Mouse (Mus musculus): ENCODE data around the gene Acot7. TPM values are rescaled to one million over a fixed set of nuclear protein-coding genes. Genes with fewer than 3 reads are reported as not detected.

The Acot7 gene
- polyA plus RNA-seq, 1 experiment, result 0.51 TPM

GRCm38 (mm10) chr4:152209623-152210022, 31.7 kb downstream of the Acot7 start:
- no peak overlapping the region for H3K4me3 ChIP-seq (replicated peaks)
- H3K36me3 ChIP-seq (ENCODE audit: control insufficient read depth), result no peaks in the 10 kb centered on the region
- no peaks in the 10 kb centered on the region for H3K27me3 ChIP-seq (ENCODE audit: control insufficient read depth)
- no peak for TF ChIP-seq TAL1 (IDR thresholded peaks at IDR 0.05; ENCODE audit: low read length)
- no peak for TF ChIP-seq GATA1 (IDR thresholded peaks at IDR 0.05; ENCODE audit: low read length)
- H3K4me1 ChIP-seq (ENCODE audit: control insufficient read depth), result peaks cover 16% of the 10 kb centered on the region
- no peaks in the 10 kb centered on the region for H3K9me3 ChIP-seq (ENCODE audit: control insufficient read depth, low read length)

DNA sequence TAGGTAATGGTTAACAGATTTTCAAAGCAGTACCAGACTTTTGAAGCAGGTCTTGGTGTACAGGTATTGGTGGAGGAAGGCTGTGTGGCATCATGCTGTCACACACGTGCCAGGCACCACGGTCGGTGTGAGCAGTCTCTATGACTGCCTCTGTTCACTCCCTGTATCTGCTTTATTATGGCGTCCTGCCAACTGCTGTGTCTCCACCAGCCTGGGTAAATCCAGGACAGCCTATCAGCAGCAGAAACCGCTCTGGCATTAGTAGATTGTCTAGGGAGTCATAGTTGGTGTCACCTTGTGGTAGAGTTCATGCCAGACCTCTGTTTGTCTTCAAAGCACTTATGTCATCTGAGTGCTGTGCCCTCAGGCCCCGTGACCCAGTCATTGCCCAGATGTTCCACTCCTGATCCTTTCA, 34.2 kb downstream of the Acot7 start:
- Histone ChIP-seq H3K36me3 (ENCODE audit: control insufficient read depth) (no peaks in the 10 kb centered on the region), H3K27me3 (ENCODE audit: control insufficient read depth) (no peaks in the 10 kb centered on the region), H3K9me3 (ENCODE audit: control insufficient read depth, low read length) (no peaks in the 10 kb centered on the region), H3K4me3 (replicated peaks) (no peak overlapping the region), H3K4me1 (ENCODE audit: control insufficient read depth) (peaks cover 8% of the 10 kb centered on the region)
- no peak for TF ChIP-seq GATA1 (IDR thresholded peaks at IDR 0.05; ENCODE audit: low read length)
- TF ChIP-seq TAL1 (IDR thresholded peaks at IDR 0.05; ENCODE audit: low read length), result no peak

DNA sequence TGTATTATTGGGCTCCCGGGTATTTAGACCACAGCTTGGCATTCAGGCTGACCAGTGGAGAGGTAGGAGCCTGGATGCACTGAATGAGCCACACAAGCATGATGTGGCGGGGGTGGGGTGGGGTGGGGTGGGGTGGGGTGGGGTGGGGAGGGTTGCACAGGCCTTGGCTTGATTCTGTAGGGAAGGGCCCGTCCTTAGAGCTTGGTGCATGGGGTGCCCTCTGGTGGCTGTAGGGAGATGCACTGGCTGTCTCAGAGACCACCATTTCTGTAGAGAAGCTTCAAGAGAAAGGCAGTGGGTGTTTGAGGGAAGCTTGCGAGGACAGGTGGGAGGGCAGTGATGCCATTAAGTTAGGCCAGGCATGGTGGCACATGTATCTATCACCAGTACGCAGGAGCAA, 34.6 kb downstream of the Acot7 start:
- TF ChIP-seq TAL1 (IDR thresholded peaks at IDR 0.05; ENCODE audit: low read length) (no peak), GATA1 (IDR thresholded peaks at IDR 0.05; ENCODE audit: low read length) (no peak)
- Histone ChIP-seq H3K27me3 (ENCODE audit: control insufficient read depth) (no peaks in the 10 kb centered on the region), H3K4me1 (ENCODE audit: control insufficient read depth) (peaks cover 8% of the 10 kb centered on the region), H3K4me3 (replicated peaks) (no peak overlapping the region), H3K9me3 (ENCODE audit: control insufficient read depth, low read length) (no peaks in the 10 kb centered on the region), H3K36me3 (ENCODE audit: control insufficient read depth) (no peaks in the 10 kb centered on the region)

DNA sequence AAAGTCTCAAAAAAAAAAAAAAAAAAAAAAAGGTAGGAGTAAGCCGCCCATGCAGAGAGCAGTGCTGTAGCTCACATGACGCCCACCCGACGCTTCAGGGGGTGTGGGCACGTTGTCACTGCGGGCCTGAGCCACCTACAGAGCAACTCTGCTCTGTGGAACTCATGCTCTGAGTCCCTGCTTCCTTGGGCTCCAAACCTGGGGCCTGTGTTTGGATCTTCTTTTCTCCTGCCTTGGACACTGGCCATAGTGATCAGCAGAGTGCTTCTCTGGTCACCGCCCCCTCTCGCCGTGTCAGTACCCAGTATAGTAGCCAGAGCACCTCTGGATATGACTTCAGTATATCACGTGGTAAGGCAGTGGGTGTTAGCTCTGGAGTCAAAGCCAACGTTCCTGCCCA, 35.0 kb downstream of the Acot7 start:
- Histone ChIP-seq H3K36me3 (ENCODE audit: control insufficient read depth) (no peaks in the 10 kb centered on the region), H3K4me3 (replicated peaks) (no peak overlapping the region), H3K27me3 (ENCODE audit: control insufficient read depth) (no peaks in the 10 kb centered on the region), H3K4me1 (ENCODE audit: control insufficient read depth) (peaks cover 8% of the 10 kb centered on the region), H3K9me3 (ENCODE audit: control insufficient read depth, low read length) (no peaks in the 10 kb centered on the region)
- no peak for TF ChIP-seq GATA1 (IDR thresholded peaks at IDR 0.05; ENCODE audit: low read length)
- TF ChIP-seq TAL1 (IDR thresholded peaks at IDR 0.05; ENCODE audit: low read length), result no peak

DNA sequence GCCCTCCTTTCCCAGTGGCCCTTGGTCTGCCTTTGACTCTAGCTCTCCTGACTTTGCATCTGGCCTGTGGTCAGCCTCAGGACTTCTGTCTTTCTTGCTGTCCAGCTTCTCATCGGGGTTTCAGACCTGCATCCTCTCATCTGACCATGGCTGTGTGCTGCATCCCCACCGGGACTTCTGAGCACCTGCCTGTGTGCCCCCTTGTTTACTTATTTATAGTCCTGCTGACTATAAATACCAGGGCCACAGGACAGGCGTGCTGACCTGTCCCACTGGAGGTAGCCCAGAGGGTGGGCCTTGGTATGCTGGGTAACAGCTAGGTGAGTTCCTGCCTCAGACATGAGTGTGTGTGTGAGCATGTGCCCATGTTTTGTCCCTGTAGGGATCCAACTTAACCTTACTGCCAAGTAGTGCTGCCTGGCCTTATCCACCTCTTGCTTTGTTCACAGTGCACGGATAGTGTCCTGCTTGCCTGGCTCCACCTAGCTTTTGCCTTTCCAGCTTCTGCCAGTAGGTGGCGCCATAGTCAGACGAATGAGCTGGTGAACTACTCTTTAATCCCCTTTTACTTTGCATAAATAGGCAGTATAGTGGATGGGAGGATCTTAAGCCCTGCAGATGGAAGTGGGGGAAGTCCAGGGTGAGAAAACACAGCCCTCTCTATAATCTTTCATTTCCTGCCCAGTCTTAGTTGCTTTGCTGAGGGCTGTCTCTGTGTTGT, 36.0 kb downstream of the Acot7 start:
- Histone ChIP-seq H3K27me3 (ENCODE audit: control insufficient read depth) (no peaks in the 10 kb centered on the region), H3K36me3 (ENCODE audit: control insufficient read depth) (no peaks in the 10 kb centered on the region), H3K9me3 (ENCODE audit: control insufficient read depth, low read length) (no peaks in the 10 kb centered on the region), H3K4me3 (replicated peaks) (no peak overlapping the region), H3K4me1 (ENCODE audit: control insufficient read depth) (peaks cover 8% of the 10 kb centered on the region)
- TF ChIP-seq TAL1 (IDR thresholded peaks at IDR 0.05; ENCODE audit: low read length), result no peak
- TF ChIP-seq GATA1 (IDR thresholded peaks at IDR 0.05; ENCODE audit: low read length), result no peak

DNA sequence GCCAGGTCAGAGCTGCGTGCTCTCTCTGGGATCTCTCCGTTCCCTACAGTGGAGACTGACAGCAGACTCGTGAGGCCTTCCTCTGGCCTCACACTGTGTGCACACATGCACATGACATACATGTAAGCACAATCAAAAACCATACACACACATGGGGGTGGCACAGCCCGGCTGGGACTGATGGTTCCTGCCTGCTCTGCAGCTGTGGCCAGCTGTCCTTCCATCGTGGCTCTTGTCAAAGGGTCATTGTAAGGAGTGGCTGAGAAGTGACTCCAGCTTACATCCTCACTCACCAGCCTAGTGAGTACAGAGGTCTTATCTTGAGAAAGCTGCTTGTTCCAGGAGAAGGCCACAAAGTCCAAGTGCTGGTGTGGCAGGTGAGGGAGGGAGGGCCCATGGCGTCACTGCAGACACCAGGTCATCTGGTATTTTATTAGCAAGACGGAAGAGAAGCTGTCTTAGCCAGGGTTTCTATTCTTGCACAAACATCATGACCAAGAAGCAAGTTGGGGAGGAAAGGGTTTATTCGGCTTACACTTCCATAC, 37.0 kb downstream of the Acot7 start:
- H3K36me3 ChIP-seq (ENCODE audit: control insufficient read depth), result no peaks in the 10 kb centered on the region
- TF ChIP-seq GATA1 (IDR thresholded peaks at IDR 0.05; ENCODE audit: low read length) (no peak), TAL1 (IDR thresholded peaks at IDR 0.05; ENCODE audit: low read length) (no peak)
- peaks cover 8% of the 10 kb centered on the region for H3K4me1 ChIP-seq (ENCODE audit: control insufficient read depth)
- no peaks in the 10 kb centered on the region for H3K9me3 ChIP-seq (ENCODE audit: control insufficient read depth, low read length)
- H3K4me3 ChIP-seq (replicated peaks), result no peak overlapping the region
- no peaks in the 10 kb centered on the region for H3K27me3 ChIP-seq (ENCODE audit: control insufficient read depth)

DNA sequence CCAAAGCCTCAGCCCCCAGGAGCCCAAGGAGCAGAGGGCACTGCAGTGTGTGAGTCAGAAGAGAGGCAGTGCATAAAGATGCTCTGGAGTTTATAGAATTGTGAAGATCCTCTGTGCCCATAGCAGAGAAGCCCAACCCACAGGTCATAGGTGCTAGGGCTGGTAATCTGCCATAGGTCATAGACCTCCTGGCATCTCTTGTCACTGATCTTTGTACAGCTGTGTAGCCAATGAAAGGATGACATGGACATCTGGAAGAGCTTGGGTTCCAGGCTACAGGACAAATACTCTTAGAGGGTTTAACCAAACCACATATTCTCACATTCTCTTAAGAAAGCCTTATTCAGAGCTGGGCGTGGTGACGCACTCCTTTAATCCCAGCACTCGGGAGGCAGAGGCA, 41.7 kb downstream of the Acot7 start:
- Histone ChIP-seq H3K4me1 (ENCODE audit: control insufficient read depth) (no peaks in the 10 kb centered on the region), H3K4me3 (replicated peaks) (no peak overlapping the region), H3K9me3 (ENCODE audit: control insufficient read depth, low read length) (no peaks in the 10 kb centered on the region), H3K36me3 (ENCODE audit: control insufficient read depth) (no peaks in the 10 kb centered on the region), H3K27me3 (ENCODE audit: control insufficient read depth) (no peaks in the 10 kb centered on the region)
- no peak for TF ChIP-seq GATA1 (IDR thresholded peaks at IDR 0.05; ENCODE audit: low read length)
- TF ChIP-seq TAL1 (IDR thresholded peaks at IDR 0.05; ENCODE audit: low read length), result no peak

DNA sequence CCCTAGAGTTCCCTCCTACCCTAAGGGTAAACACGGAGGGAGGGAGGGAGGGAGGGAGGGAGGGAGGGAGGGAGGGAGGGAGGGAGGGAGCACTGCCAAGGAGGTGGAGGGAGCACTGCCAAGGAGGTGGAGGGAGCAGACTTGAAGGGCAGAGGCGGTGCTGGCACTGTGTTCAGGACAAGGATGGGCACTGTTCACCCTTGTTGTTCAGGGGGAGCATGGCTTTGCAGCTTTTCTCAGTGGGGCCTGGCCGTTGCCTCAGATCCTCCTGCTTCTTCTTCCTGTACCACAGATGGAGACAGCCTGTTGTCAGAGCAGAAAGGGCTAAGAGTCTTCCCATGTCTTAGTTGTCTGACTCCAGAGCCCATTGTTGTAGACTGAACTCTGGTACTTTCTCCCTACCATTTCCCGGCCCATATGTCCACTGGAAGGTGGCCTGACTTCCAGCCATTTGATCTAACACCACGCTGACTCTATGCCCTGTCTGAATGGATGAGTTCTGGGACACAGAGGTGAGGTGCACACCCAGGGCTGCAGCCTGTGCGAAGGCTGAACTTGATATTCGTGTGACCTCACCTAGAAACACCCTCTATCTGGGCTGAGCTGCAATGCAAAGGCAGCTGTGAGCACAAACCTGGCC, 43.0 kb downstream of the Acot7 start:
- TF ChIP-seq TAL1 (IDR thresholded peaks at IDR 0.05; ENCODE audit: low read length), result no peak
- no peak for TF ChIP-seq GATA1 (IDR thresholded peaks at IDR 0.05; ENCODE audit: low read length)

GRCm38 (mm10) chr4:152221411-152221887, 43.5 kb downstream of the Acot7 start:
- TF ChIP-seq TAL1 (IDR thresholded peaks at IDR 0.05; ENCODE audit: low read length), result no peak
- TF ChIP-seq GATA1 (IDR thresholded peaks at IDR 0.05; ENCODE audit: low read length), result no peak
- H3K27me3 ChIP-seq (ENCODE audit: control insufficient read depth), result no peaks in the 10 kb centered on the region
- no peak overlapping the region for H3K4me3 ChIP-seq (replicated peaks)
- H3K36me3 ChIP-seq (ENCODE audit: control insufficient read depth), result no peaks in the 10 kb centered on the region
- no peaks in the 10 kb centered on the region for H3K4me1 ChIP-seq (ENCODE audit: control insufficient read depth)
- no peaks in the 10 kb centered on the region for H3K9me3 ChIP-seq (ENCODE audit: control insufficient read depth, low read length)

More for the DNA sequence above, 43.0 kb downstream of the Acot7 start:
- no peak overlapping the region for H3K4me3 ChIP-seq (replicated peaks)
- H3K36me3 ChIP-seq (ENCODE audit: control insufficient read depth), result no peaks in the 10 kb centered on the region
- H3K27me3 ChIP-seq (ENCODE audit: control insufficient read depth), result no peaks in the 10 kb centered on the region
- no peaks in the 10 kb centered on the region for H3K4me1 ChIP-seq (ENCODE audit: control insufficient read depth)
- H3K9me3 ChIP-seq (ENCODE audit: control insufficient read depth, low read length), result no peaks in the 10 kb centered on the region
